Mouse (Mus musculus): Measurements from ENCODE around the gene Gm17631. TPM values are rescaled to one million over a fixed set of nuclear protein-coding genes. Genes with fewer than 3 reads are reported as not detected.
"Not testable (repeated sequence)": the region's sequence is repeated elsewhere in the genome, so short reads cannot be mapped to it uniquely, and the experiment has no call there.

The Gm17631 gene
- polyA plus RNA-seq (2014; fragmentation: Nextera tagmentation; extraction: Ambion mirVana), result not detected in 2 replicates

DNA sequence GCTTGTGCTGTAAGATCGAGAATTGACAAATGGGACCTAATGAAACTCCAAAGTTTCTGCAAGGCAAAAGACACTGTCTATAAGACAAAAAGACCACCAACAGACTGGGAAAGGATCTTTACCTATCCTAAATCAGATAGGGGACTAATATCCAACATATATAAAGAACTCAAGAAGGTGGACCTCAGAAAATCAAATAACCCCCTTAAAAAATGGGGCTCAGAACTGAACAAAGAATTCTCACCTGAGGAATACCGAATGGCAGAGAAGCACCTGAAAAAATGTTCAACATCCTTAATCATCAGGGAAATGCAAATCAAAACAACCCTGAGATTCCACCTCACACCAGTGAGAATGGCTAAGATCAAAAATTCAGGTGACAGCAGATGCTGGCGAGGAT lies at the start of gene Gm17631:
Gene Gm17631 (plus strand): TSS at position 301 of the 400 bp plus-strand sequence.
- not testable (repeated sequence) for H3K4me1 ChIP-seq (ENCODE audit: control insufficient read depth, insufficient read depth, low read length); ATAC-seq (replicated peaks; ENCODE audit: insufficient number of reproducible peaks, low FRiP score, low TSS enrichment); H3K4me2 ChIP-seq; H3K4me3 ChIP-seq (ENCODE audit: low read depth, low read length); H3K9me3 ChIP-seq (replicated peaks; ENCODE audit: control insufficient read depth, low read length); H3K9ac ChIP-seq (ENCODE audit: low read depth, low read length); H3K27ac ChIP-seq (ENCODE audit: low read depth, low read length); H3K27me3 ChIP-seq (ENCODE audit: control insufficient read depth, insufficient read depth, low read length); H3K36me3 ChIP-seq (ENCODE audit: control insufficient read depth, insufficient read depth, low read length)
- no CpG with 5 or more reads among the region's 3 CpGs for WGBS (ENCODE audit: insufficient replicate concordance)

DNA sequence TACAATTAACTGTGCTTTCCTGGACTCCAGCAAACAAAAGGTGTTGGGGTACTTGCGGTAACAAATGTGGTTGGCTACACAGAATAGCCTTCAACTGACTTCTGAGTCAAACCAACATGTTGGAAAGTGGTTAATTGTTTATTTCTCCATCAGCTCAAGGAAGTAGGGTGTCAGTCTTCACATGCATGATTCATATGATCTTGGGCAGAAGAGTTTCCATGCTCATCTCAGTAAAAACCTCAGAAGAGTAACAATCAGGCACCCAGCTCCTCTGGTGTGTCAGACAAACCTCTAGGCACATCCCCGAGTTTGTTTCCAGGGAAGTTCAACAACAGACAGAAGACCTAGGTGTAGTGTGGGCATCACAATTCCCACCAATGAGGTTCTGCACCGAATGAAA lies 44.7 kb upstream of the Gm17631 start:
- no peaks in the 10 kb centered on the region for H3K36me3 ChIP-seq (ENCODE audit: control insufficient read depth, insufficient read depth, low read length)
- no peak for ATAC-seq (replicated peaks; ENCODE audit: insufficient number of reproducible peaks, low FRiP score, low TSS enrichment)
- H3K27me3 ChIP-seq (ENCODE audit: control insufficient read depth, insufficient read depth, low read length), result no peaks in the 10 kb centered on the region
- H3K9ac ChIP-seq (ENCODE audit: low read depth, low read length), result no peak overlapping the region
- no peaks in the 10 kb centered on the region; the same call in 1 of the 2 replicates for H3K9me3 ChIP-seq (replicated peaks; ENCODE audit: control insufficient read depth, low read length)
- H3K4me2 ChIP-seq, result no peak overlapping the region
- H3K27ac ChIP-seq (ENCODE audit: low read depth, low read length), result no peak overlapping the region
- H3K4me3 ChIP-seq (ENCODE audit: low read depth, low read length), result no peak overlapping the region
- 55% methylated on average over 3 of the region's 3 CpGs for WGBS (ENCODE audit: insufficient replicate concordance)
- no peaks in the 10 kb centered on the region for H3K4me1 ChIP-seq (ENCODE audit: control insufficient read depth, insufficient read depth, low read length)

DNA sequence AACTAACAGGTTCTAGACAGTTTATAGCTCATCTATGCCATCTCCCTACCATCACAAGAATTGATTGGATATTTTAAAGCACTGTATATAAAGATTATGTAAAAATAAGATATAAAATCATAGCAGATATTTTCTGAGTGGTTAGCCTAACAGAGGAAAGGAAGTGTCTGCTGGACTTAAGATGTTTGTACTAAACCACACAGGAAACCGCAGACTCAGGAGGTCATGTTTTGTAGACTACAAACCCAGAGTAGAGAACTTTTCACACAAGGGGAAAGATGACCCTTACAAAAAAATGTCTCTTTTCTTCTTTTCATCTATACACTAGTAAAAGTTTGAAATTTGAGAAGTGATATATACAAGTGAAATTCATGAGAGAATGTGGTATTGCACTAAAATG lies 38.4 kb upstream of the Gm17631 start:
- H3K36me3 ChIP-seq (ENCODE audit: control insufficient read depth, insufficient read depth, low read length), result no peaks in the 10 kb centered on the region
- no peak overlapping the region for H3K4me3 ChIP-seq (ENCODE audit: low read depth, low read length)
- H3K4me1 ChIP-seq (ENCODE audit: control insufficient read depth, insufficient read depth, low read length), result no peaks in the 10 kb centered on the region
- no peak overlapping the region for H3K27ac ChIP-seq (ENCODE audit: low read depth, low read length)
- no peaks in the 10 kb centered on the region for H3K27me3 ChIP-seq (ENCODE audit: control insufficient read depth, insufficient read depth, low read length)
- no peak overlapping the region for H3K4me2 ChIP-seq
- no peak overlapping the region for H3K9ac ChIP-seq (ENCODE audit: low read depth, low read length)
- ATAC-seq (replicated peaks; ENCODE audit: insufficient number of reproducible peaks, low FRiP score, low TSS enrichment), result no peak
- WGBS (ENCODE audit: insufficient replicate concordance), result 83% methylated on average over 1 of the region's 1 CpGs
- no peaks in the 10 kb centered on the region; the same call in 1 of the 2 replicates for H3K9me3 ChIP-seq (replicated peaks; ENCODE audit: control insufficient read depth, low read length)

DNA sequence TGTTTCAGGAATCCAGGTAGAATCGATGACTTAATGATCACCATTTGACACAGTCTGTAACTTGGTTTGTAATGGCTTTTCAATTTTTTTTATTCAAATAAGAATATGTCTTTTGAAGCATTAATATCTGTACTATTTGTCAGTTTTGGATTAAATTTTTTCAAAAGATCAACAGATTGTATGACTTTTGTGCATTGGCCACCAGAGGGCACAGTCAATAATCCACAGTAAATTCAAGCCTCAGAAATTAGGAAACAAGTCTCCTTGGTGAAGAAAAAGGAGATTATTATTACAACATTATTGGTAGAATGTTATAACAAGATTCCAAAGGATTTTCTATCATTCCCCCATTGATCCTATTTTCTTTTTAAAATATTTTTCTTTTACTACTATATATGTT lies 36.9 kb upstream of the Gm17631 start:
- H3K4me2 ChIP-seq, result no peak overlapping the region
- WGBS (ENCODE audit: insufficient replicate concordance), result 76% methylated on average over 1 of the region's 1 CpGs
- H3K9me3 ChIP-seq (replicated peaks; ENCODE audit: control insufficient read depth, low read length), result no peaks in the 10 kb centered on the region; the same call in 1 of the 2 replicates
- H3K36me3 ChIP-seq (ENCODE audit: control insufficient read depth, insufficient read depth, low read length), result no peaks in the 10 kb centered on the region
- no peaks in the 10 kb centered on the region for H3K4me1 ChIP-seq (ENCODE audit: control insufficient read depth, insufficient read depth, low read length)
- no peak for ATAC-seq (replicated peaks; ENCODE audit: insufficient number of reproducible peaks, low FRiP score, low TSS enrichment)
- no peaks in the 10 kb centered on the region for H3K27me3 ChIP-seq (ENCODE audit: control insufficient read depth, insufficient read depth, low read length)
- H3K9ac ChIP-seq (ENCODE audit: low read depth, low read length), result no peak overlapping the region
- no peak overlapping the region for H3K27ac ChIP-seq (ENCODE audit: low read depth, low read length)
- H3K4me3 ChIP-seq (ENCODE audit: low read depth, low read length), result no peak overlapping the region

DNA sequence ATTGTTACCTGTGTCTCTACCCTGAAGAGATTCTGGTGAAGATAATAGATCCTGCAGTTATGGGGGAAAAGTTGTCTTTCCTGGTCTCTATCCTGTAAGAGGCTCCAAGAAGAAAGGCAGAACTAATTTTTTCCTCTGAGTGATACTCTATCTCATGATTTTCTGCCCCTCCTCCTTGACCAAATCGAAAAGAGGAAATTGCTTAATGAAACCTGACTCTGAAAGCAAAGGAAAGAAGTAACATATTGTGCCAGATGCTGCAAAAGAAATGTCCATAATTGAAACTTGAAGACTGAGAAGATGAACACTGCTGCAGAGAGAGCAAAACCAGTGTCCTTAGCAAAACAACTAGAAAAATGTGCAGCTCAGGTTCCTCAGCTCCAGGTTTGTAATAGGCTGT lies 14.1 kb downstream of the Gm17631 start, which contains the start of gene Klra17:
Gene Klra17 (minus strand): TSS at position 124 of the 400 bp plus-strand sequence.
- Histone ChIP-seq H3K4me3 (ENCODE audit: low read depth, low read length) (no peak within 1 kb of the TSS), H3K27ac (ENCODE audit: low read depth, low read length) (no peak within 1 kb of the TSS), H3K9me3 (replicated peaks; ENCODE audit: control insufficient read depth, low read length) (0 out of 2 replicates have a peak, but pooled peaks cover 4% of the 10 kb centered on the region), H3K9ac (ENCODE audit: low read depth, low read length) (no peak within 1 kb of the TSS), H3K27me3 (ENCODE audit: control insufficient read depth, insufficient read depth, low read length) (no peaks in the 10 kb centered on the region), H3K36me3 (ENCODE audit: control insufficient read depth, insufficient read depth, low read length) (no peaks in the 10 kb centered on the region), H3K4me2 (no peak within 1 kb of the TSS), H3K4me1 (ENCODE audit: control insufficient read depth, insufficient read depth, low read length) (no peaks in the 10 kb centered on the region)
- 58% methylated on average over 1 of the region's 1 CpGs for WGBS (ENCODE audit: insufficient replicate concordance)
- ATAC-seq (replicated peaks; ENCODE audit: insufficient number of reproducible peaks, low FRiP score, low TSS enrichment), result no peak

DNA sequence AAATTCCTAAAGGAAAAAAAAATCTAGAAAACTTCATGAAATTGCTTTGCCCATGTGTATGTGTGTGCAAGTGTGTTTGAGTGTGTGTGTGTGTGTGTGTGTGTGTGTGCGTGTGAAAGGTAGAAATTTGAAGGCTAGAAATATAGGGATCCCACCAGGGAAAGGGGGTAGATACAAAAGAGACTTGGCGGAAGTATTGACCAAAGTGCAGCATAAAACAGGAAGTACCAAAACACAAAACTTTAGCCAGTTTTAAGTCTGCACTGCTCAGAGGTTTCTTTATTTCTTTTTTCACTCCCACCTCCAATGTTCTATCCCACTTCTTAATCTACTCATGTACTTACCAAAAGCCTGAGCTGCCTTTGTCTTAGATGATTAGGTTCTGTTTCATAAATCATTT lies 20.1 kb downstream of the Gm17631 start:
- Histone ChIP-seq H3K9ac (ENCODE audit: low read depth, low read length) (no peak overlapping the region), H3K4me2 (no peak overlapping the region), H3K4me3 (ENCODE audit: low read depth, low read length) (no peak overlapping the region), H3K27me3 (ENCODE audit: control insufficient read depth, insufficient read depth, low read length) (no peaks in the 10 kb centered on the region), H3K36me3 (ENCODE audit: control insufficient read depth, insufficient read depth, low read length) (no peaks in the 10 kb centered on the region), H3K4me1 (ENCODE audit: control insufficient read depth, insufficient read depth, low read length) (no peaks in the 10 kb centered on the region), H3K27ac (ENCODE audit: low read depth, low read length) (no peak overlapping the region), H3K9me3 (replicated peaks; ENCODE audit: control insufficient read depth, low read length) (peaks cover 7% of the 10 kb centered on the region; the same call in 1 of the 2 replicates)
- WGBS (ENCODE audit: insufficient replicate concordance), result 72% methylated on average over 2 of the region's 2 CpGs
- no peak for ATAC-seq (replicated peaks; ENCODE audit: insufficient number of reproducible peaks, low FRiP score, low TSS enrichment)

Other genes starting within 250 kb of the Gm17631 start
- gene Klrk1, start 238.8 kb upstream of the Gm17631 start, polyA plus RNA-seq (2014; fragmentation: Nextera tagmentation; extraction: Ambion mirVana), result not detected in 2 replicates
- gene Klrc3, start 219.3 kb upstream of the Gm17631 start, polyA plus RNA-seq (2014; fragmentation: Nextera tagmentation; extraction: Ambion mirVana), result not detected in 2 replicates
- gene Klrc2, start 202.0 kb upstream of the Gm17631 start, polyA plus RNA-seq (2014; fragmentation: Nextera tagmentation; extraction: Ambion mirVana), result not detected in 2 replicates
- not detected in 2 replicates for gene Klrc1, start 183.7 kb upstream of the Gm17631 start, polyA plus RNA-seq (2014; fragmentation: Nextera tagmentation; extraction: Ambion mirVana)
- gene Klri1, start 145.5 kb upstream of the Gm17631 start, polyA plus RNA-seq (2014; fragmentation: Nextera tagmentation; extraction: Ambion mirVana), result not detected in 2 replicates
- not detected in 2 replicates for gene Klri2, start 122.2 kb upstream of the Gm17631 start, polyA plus RNA-seq (2014; fragmentation: Nextera tagmentation; extraction: Ambion mirVana)
- gene Gm156, start 78.4 kb upstream of the Gm17631 start, polyA plus RNA-seq (2014; fragmentation: Nextera tagmentation; extraction: Ambion mirVana), result not detected in 2 replicates
- gene Klra17, start 14.0 kb downstream of the Gm17631 start, polyA plus RNA-seq (2014; fragmentation: Nextera tagmentation; extraction: Ambion mirVana), result not detected in 2 replicates
- gene Klra5, start 55.0 kb downstream of the Gm17631 start, polyA plus RNA-seq (2014; fragmentation: Nextera tagmentation; extraction: Ambion mirVana), result not detected in 2 replicates
- gene Klra6, start 164.3 kb downstream of the Gm17631 start, polyA plus RNA-seq (2014; fragmentation: Nextera tagmentation; extraction: Ambion mirVana), result not detected in 2 replicates
- gene Klra4, start 204.6 kb downstream of the Gm17631 start, polyA plus RNA-seq (2014; fragmentation: Nextera tagmentation; extraction: Ambion mirVana), result not detected in 2 replicates